In the genomic region with DNA sequence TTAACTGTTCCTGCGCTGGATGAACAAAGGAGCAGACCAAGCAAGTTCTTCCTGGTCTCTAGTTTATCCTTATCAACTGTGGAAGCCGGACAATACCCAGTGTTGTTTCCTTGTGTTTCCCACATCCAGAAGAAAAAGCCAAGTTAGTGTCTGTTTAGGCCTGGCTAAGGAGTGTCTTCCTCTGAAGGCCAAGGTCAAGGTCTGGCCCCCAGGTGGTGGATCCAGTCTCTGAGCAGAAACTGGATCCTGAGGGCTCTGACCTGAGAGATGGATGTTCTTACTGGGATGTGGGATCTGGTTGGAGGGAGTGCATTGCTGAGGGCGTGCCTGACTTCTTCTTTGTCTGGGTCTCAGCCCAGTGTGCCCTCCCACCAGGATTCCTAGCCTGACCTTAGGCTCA, we compare ENCODE assay signal across 22 mouse cellular contexts. TPM values are rescaled to one million over a fixed set of nuclear protein-coding genes. Genes with fewer than 3 reads are reported as not detected.
DNase-seq lines count a peak whose midpoint lies in the region; ATAC-seq and TF ChIP-seq lines count a peak whose summit lies in the region.
"Had no signal": no experiment of that assay in that cellular context is flagged by ENCODE, and none has a peak within 500 bp of the region (broad histone marks: within the 10 kb centered on the region; RNA-seq: fewer than 3 reads in every experiment).

No protein-coding gene starts in this region.

- peaks cover 60% of the 10 kb centered on the region for H3K27me3 ChIP-seq in hindbrain, embryonic 10.5 days (ENCODE audit: insufficient read depth, poor library complexity, severe bottlenecking)
- H3K27me3 ChIP-seq in hindbrain, postnatal 0 days (ENCODE audit: insufficient read depth, low read length), result no peaks in the 10 kb centered on the region
- 0 out of 2 replicates have a peak, but pooled peaks cover 4% of the 10 kb centered on the region for H3K27me3 ChIP-seq in neural tube, embryonic 15.5 days (replicated peaks)
- no peaks in the 10 kb centered on the region for H3K27me3 ChIP-seq in neural tube, embryonic 11.5 days (ENCODE audit: control insufficient read depth, insufficient read depth, low read length)
- H3K27me3 ChIP-seq: embryonic facial prominence, embryonic 13.5 days; intestine, embryonic 15.5 days; stomach, embryonic 15.5 days had no signal

- TF ChIP-seq CTCF in hindbrain, postnatal 0 days (IDR thresholded peaks at IDR 0.05; ENCODE audit: low read depth), result no peak

- DNase-seq in hindbrain, embryonic 10.5 days (ENCODE audit: low spot score), result peak; percentile 54
- no peak for DNase-seq in hindbrain, postnatal 0 days (ENCODE audit: low spot score)
- DNase-seq in neural tube, embryonic 10.5 days (ENCODE audit: extremely low spot score, low spot score), result peak; percentile 47
- peak; percentile 60 for DNase-seq in embryo, embryonic 10.5 days (ENCODE audit: low spot score)
- DNase-seq in neural tube, embryonic 11.5 days (ENCODE audit: low spot score), result peak; percentile 51
- DNase-seq in kidney, adult 8-10 months, result no peak
- DNase-seq: adrenal gland, postnatal 14 days; cerebellum, adult 9-10 months; kidney, postnatal 25 days; liver, postnatal 0 days; thymus, postnatal 25 days had no signal

- no peak for ATAC-seq in hindbrain, postnatal 0 days
- ATAC-seq in neural tube, embryonic 15.5 days (ENCODE audit: low FRiP score), result no peak
- ATAC-seq in neural tube, embryonic 11.5 days (ENCODE audit: insufficient read depth, low FRiP score, low TSS enrichment), result no peak; the same call in 1 of the 2 replicates
- no peak for ATAC-seq in inflammation-experienced regulatory T-cells, adult 6 months
- ATAC-seq: intestine, embryonic 15.5 days; liver, postnatal 0 days; lung, postnatal 0 days had no signal

- no peak overlapping the region for H3K9ac ChIP-seq in hindbrain, postnatal 0 days (replicated peaks; ENCODE audit: low read length)
- no peak overlapping the region for H3K9ac ChIP-seq in neural tube, embryonic 15.5 days (replicated peaks)
- H3K9ac ChIP-seq in neural tube, embryonic 11.5 days (ENCODE audit: low read length), result no peak overlapping the region
- H3K9ac ChIP-seq: embryonic facial prominence, embryonic 13.5 days; intestine, embryonic 15.5 days; liver, postnatal 0 days; stomach, embryonic 15.5 days had no signal

- 40% methylated on average over 3 of the region's 3 CpGs for WGBS in hindbrain, embryonic 10.5 days
- 41% methylated on average over 3 of the region's 3 CpGs for WGBS in hindbrain, postnatal 0 days
- 33% methylated on average over 3 of the region's 3 CpGs for WGBS in neural tube, embryonic 15.5 days
- WGBS in neural tube, embryonic 11.5 days, result 33% methylated on average over 3 of the region's 3 CpGs

- H3K36me3 ChIP-seq in hindbrain, embryonic 10.5 days, result no peaks in the 10 kb centered on the region
- no peaks in the 10 kb centered on the region for H3K36me3 ChIP-seq in hindbrain, postnatal 0 days (ENCODE audit: insufficient read depth, low read length)
- no peaks in the 10 kb centered on the region for H3K36me3 ChIP-seq in neural tube, embryonic 15.5 days
- no peaks in the 10 kb centered on the region for H3K36me3 ChIP-seq in neural tube, embryonic 11.5 days (ENCODE audit: control insufficient read depth, insufficient read depth, low read length)
- H3K36me3 ChIP-seq: embryonic facial prominence, embryonic 13.5 days; intestine, embryonic 15.5 days; stomach, embryonic 15.5 days had no signal

- peaks cover 9% of the 10 kb centered on the region for H3K9me3 ChIP-seq in hindbrain, embryonic 10.5 days
- no peaks in the 10 kb centered on the region for H3K9me3 ChIP-seq in hindbrain, postnatal 0 days (ENCODE audit: low read length)
- no peaks in the 10 kb centered on the region for H3K9me3 ChIP-seq in neural tube, embryonic 15.5 days (replicated peaks)
- H3K9me3 ChIP-seq in neural tube, embryonic 11.5 days (ENCODE audit: control insufficient read depth, low read length), result no peaks in the 10 kb centered on the region
- H3K9me3 ChIP-seq: embryonic facial prominence, embryonic 13.5 days; intestine, embryonic 15.5 days; stomach, embryonic 15.5 days had no signal

- no peak overlapping the region for H3K4me3 ChIP-seq in hindbrain, embryonic 10.5 days
- H3K4me3 ChIP-seq in hindbrain, postnatal 0 days (ENCODE audit: low read length), result no peak overlapping the region
- H3K4me3 ChIP-seq in neural tube, embryonic 15.5 days (replicated peaks), result no peak overlapping the region
- no peak overlapping the region for H3K4me3 ChIP-seq in neural tube, embryonic 11.5 days (ENCODE audit: low read depth, low read length)
- H3K4me3 ChIP-seq: embryonic facial prominence, embryonic 13.5 days; erythroblast, embryonic 14.5 days; intestine, embryonic 15.5 days; layer of hippocampus, adult 2 months; stomach, embryonic 15.5 days had no signal

- H3K27ac ChIP-seq in hindbrain, embryonic 10.5 days, result peak overlapping the region; percentile 79
- no peak overlapping the region for H3K27ac ChIP-seq in hindbrain, postnatal 0 days
- H3K27ac ChIP-seq in neural tube, embryonic 15.5 days (replicated peaks), result no peak overlapping the region
- H3K27ac ChIP-seq in neural tube, embryonic 11.5 days (ENCODE audit: low read depth, low read length), result no peak overlapping the region
- H3K27ac ChIP-seq: embryonic facial prominence, embryonic 13.5 days; intestine, embryonic 15.5 days; layer of hippocampus, adult 2 months; macrophage; stomach, embryonic 15.5 days had no signal

- no peak overlapping the region for H3K4me2 ChIP-seq in hindbrain, postnatal 0 days (ENCODE audit: low read depth, low read length)
- H3K4me2 ChIP-seq in neural tube, embryonic 15.5 days, result no peak overlapping the region
- no peak overlapping the region for H3K4me2 ChIP-seq in neural tube, embryonic 11.5 days (ENCODE audit: low read depth)
- H3K4me2 ChIP-seq: embryonic facial prominence, embryonic 13.5 days; heart, embryonic 11.5 days; intestine, embryonic 15.5 days; liver, embryonic 11.5 days; stomach, embryonic 15.5 days had no signal

- peaks cover 40% of the 10 kb centered on the region for H3K4me1 ChIP-seq in hindbrain, embryonic 10.5 days (replicated peaks)
- H3K4me1 ChIP-seq in hindbrain, postnatal 0 days (ENCODE audit: insufficient read depth, low read length), result no peaks in the 10 kb centered on the region
- H3K4me1 ChIP-seq in neural tube, embryonic 15.5 days, result no peaks in the 10 kb centered on the region
- H3K4me1 ChIP-seq in neural tube, embryonic 11.5 days (ENCODE audit: control insufficient read depth, insufficient read depth, low read length), result peaks cover 9% of the 10 kb centered on the region
- H3K4me1 ChIP-seq: embryonic facial prominence, embryonic 13.5 days; intestine, embryonic 15.5 days; stomach, embryonic 15.5 days had no signal

RNA-seq across cellular contexts. Expression of a gene that starts 55.3 kb away (rescaled TPM):
- polyA plus RNA-seq in hindbrain, embryonic 10.5 days (2016; fragmentation: Nextera tagmentation; extraction: Ambion mirVana), result 63.0 and 68.4 TPM in 2 replicates
- 24.2 and 27.3 TPM in 2 replicates for total RNA-seq in hindbrain, postnatal 0 days (2014; rRNA removed)
- polyA plus RNA-seq in hindbrain, postnatal 0 days (2015; fragmentation: Nextera tagmentation; extraction: Ambion mirVana), result 76.1 and 82.8 TPM in 2 replicates
- 78.9 and 82.9 TPM in 2 replicates for polyA plus RNA-seq in neural tube, embryonic 15.5 days (2015; fragmentation: Nextera tagmentation; extraction: Ambion mirVana)
- polyA plus RNA-seq in neural tube, embryonic 11.5 days (2014; fragmentation: Nextera tagmentation; extraction: Ambion mirVana), result 78.5 and 83.0 TPM in 2 replicates
- polyA plus RNA-seq in inflammation-experienced regulatory T-cells, adult 6 months (2017; shearing (Covaris generic)), result 10 to 100 TPM; 27.1 to 66.2 (median 49.5) TPM

RNA-seq across cellular contexts. Expression of a gene that starts 55.4 kb away (rescaled TPM):
- 15.2 and 16.3 TPM in 2 replicates for polyA plus RNA-seq in hindbrain, embryonic 10.5 days (2016; fragmentation: Nextera tagmentation; extraction: Ambion mirVana)
- total RNA-seq in hindbrain, postnatal 0 days (2014; rRNA removed), result 14.3 and 16.1 TPM in 2 replicates
- polyA plus RNA-seq in hindbrain, postnatal 0 days (2015; fragmentation: Nextera tagmentation; extraction: Ambion mirVana), result 10.2 and 11.3 TPM in 2 replicates
- 9.9 and 10.5 TPM in 2 replicates for polyA plus RNA-seq in neural tube, embryonic 15.5 days (2015; fragmentation: Nextera tagmentation; extraction: Ambion mirVana)
- polyA plus RNA-seq in neural tube, embryonic 11.5 days (2014; fragmentation: Nextera tagmentation; extraction: Ambion mirVana), result 30.0 and 33.9 TPM in 2 replicates
- polyA plus RNA-seq in inflammation-experienced regulatory T-cells, adult 6 months (2017; shearing (Covaris generic)), result 10 to 100 TPM; 29.4 to 39.5 (median 34.0) TPM

Comparison
In these comparisons a context has a peak if more than half of its experiments do, and no peak if none do; other contexts are left out.
1. DNase-seq: peak in hindbrain, embryonic 10.5 days (single experiment), neural tube, embryonic 10.5 days (single experiment), embryo, embryonic 10.5 days (single experiment) and neural tube, embryonic 11.5 days (single experiment); none in hindbrain, postnatal 0 days (single experiment) and kidney, adult 8-10 months (0 of 2).